Mouse (Mus musculus): Measurements from ENCODE around the gene Slc24a1. TPM values are rescaled to one million over a fixed set of nuclear protein-coding genes. Genes with fewer than 3 reads are reported as not detected.
"Not testable (repeated sequence)": the region's sequence is repeated elsewhere in the genome, so short reads cannot be mapped to it uniquely, and the experiment has no call there.

The Slc24a1 gene
- total RNA-seq (2021), result under 1 TPM in 1 of 2 experiments, not detected in 1; 0.10 TPM
- long read RNA-seq, experiment 1, result 0 reads
- long read RNA-seq, experiment 2, result 0 reads

- DNase-seq (ENCODE audit: low spot score in 2 of 2), result no peak
- Histone ChIP-seq H3K4me3 (no peak within 1 kb of the TSS), H3K27ac (no peak within 1 kb of the TSS)
- no peak for TF ChIP-seq CTCF (conservative IDR thresholded peaks at IDR 0.05)
These were observed at the start of gene Slc24a1 for GRCm38 (mm10) chr9:64951161-64951657. Slc24a1 (minus strand) TSS chr9:64951607.

GRCm38 (mm10) chr9:64995464-64995863, 44.1 kb upstream of the Slc24a1 start:
- not testable (repeated sequence) for DNase-seq (ENCODE audit: low spot score in 2 of 2); H3K4me3 ChIP-seq; H3K27ac ChIP-seq
- TF ChIP-seq CTCF (conservative IDR thresholded peaks at IDR 0.05), result peak; percentile 69

GRCm38 (mm10) chr9:64990291-64990690, 38.9 kb upstream of the Slc24a1 start:
- Histone ChIP-seq H3K27ac (no peak overlapping the region), H3K4me3 (no peak overlapping the region)
- no peak for DNase-seq (ENCODE audit: low spot score in 2 of 2)
- no peak for TF ChIP-seq CTCF (conservative IDR thresholded peaks at IDR 0.05)

DNA sequence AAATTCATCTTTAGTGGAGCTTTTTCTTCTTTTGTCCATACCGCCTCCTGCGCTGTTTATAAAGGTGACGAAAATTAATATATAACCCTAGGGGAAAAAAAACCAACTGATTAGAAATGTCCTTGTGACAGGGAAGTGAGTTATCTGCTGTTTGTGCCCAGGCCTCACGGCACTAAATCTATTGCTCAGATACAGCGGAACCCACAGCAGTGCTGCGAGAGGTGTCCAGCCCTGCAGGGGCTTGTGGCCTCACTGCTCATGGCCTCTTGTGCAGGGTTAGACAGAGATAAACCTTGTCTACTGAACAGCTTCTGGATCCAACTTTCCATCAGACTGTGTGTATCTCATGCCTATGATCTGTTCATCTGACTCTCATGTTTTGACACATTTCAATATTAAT, 37.0 kb upstream of the Slc24a1 start:
- TF ChIP-seq CTCF (conservative IDR thresholded peaks at IDR 0.05), result no peak
- no peak overlapping the region for H3K4me3 ChIP-seq
- no peak for DNase-seq (ENCODE audit: low spot score in 2 of 2)
- H3K27ac ChIP-seq, result no peak overlapping the region

GRCm38 (mm10) chr9:64987651-64988050, 36.2 kb upstream of the Slc24a1 start:
- Histone ChIP-seq H3K4me3 (no peak overlapping the region), H3K27ac (no peak overlapping the region)
- no peak for TF ChIP-seq CTCF (conservative IDR thresholded peaks at IDR 0.05)
- DNase-seq (ENCODE audit: low spot score in 2 of 2), result no peak

GRCm38 (mm10) chr9:64985807-64986206, 34.4 kb upstream of the Slc24a1 start:
- DNase-seq (ENCODE audit: low spot score in 2 of 2), result no peak

GRCm38 (mm10) chr9:64985037-64985794, 33.8 kb upstream of the Slc24a1 start:
- DNase-seq (ENCODE audit: low spot score in 2 of 2), result peak in 1 of 2 experiments; percentile 35
- Histone ChIP-seq H3K4me3 (no peak overlapping the region), H3K27ac (peak overlapping the region; percentile 36; the same call in 1 of the 2 replicates)
- TF ChIP-seq CTCF (conservative IDR thresholded peaks at IDR 0.05), result no peak

More at GRCm38 (mm10) chr9:64985807-64986206, 34.4 kb upstream of the Slc24a1 start:
- H3K4me3 ChIP-seq, result no peak overlapping the region
- H3K27ac ChIP-seq, result peak overlapping the region; percentile 36; the same call in 1 of the 2 replicates
- TF ChIP-seq CTCF (conservative IDR thresholded peaks at IDR 0.05), result no peak

DNA sequence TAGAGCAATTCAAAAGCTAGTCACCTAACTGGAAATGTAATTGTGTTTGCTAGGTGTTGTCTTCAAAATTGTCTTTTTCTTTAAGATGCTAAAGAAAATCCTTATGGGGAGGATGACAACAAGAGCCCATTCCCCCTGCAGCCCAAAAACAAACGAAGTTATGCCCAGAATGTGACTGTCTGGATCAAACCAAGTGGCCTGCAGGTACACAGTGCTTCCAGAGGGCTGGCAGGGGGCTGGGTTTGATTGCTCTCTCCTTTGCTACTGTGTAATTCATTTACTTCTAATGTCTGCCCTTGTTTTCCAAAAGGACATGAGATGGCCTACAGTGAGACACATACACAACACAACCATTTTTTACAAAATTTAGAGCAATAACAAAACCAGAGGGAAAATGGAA, 30.5 kb upstream of the Slc24a1 start:
- Histone ChIP-seq H3K4me3 (no peak overlapping the region), H3K27ac (no peak overlapping the region)
- TF ChIP-seq CTCF (conservative IDR thresholded peaks at IDR 0.05), result no peak
- DNase-seq (ENCODE audit: low spot score in 2 of 2), result no peak

DNA sequence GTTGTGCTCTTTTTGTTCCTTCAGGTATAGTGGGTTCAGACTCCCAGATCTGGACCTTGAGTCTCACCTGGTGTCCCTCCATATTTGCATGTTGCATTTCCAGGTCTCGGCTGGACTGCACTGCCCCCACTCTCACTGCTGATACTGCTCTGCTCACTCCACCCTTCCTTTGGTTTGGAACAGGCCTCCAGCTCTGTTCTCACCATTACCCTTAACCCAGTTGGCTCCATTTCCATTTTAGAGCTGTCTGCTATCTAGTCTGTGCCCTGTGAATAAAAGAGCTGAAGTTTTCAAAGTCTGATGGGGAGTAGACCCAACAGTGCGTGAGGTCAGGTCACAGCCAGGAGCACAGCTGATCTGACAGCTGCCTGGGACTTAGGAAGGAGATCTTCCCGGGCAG, 29.1 kb upstream of the Slc24a1 start:
- no peak for TF ChIP-seq CTCF (conservative IDR thresholded peaks at IDR 0.05)
- no peak for DNase-seq (ENCODE audit: low spot score in 2 of 2)
- Histone ChIP-seq H3K27ac (no peak overlapping the region), H3K4me3 (no peak overlapping the region)

GRCm38 (mm10) chr9:64960978-64961320, 9.5 kb upstream of the Slc24a1 start:
- no peak for TF ChIP-seq CTCF (conservative IDR thresholded peaks at IDR 0.05)
- H3K4me3 ChIP-seq, result peak overlapping the region; percentile 95
- peak overlapping the region; percentile 95 for H3K27ac ChIP-seq
- DNase-seq (ENCODE audit: low spot score in 2 of 2), result no peak

- DNase-seq (ENCODE audit: low spot score in 2 of 2), result peak; percentile 94 to 98
- Histone ChIP-seq H3K27ac (peak within 1 kb of the TSS; percentile 95), H3K4me3 (peak within 1 kb of the TSS; percentile 95)
- TF ChIP-seq CTCF (conservative IDR thresholded peaks at IDR 0.05), result peak; percentile 88
These were observed 8.9 kb upstream of the Slc24a1 start, which contains the start of gene Ints14 for GRCm38 (mm10) chr9:64960117-64960977. Ints14 (plus strand) TSS chr9:64960905.

DNA sequence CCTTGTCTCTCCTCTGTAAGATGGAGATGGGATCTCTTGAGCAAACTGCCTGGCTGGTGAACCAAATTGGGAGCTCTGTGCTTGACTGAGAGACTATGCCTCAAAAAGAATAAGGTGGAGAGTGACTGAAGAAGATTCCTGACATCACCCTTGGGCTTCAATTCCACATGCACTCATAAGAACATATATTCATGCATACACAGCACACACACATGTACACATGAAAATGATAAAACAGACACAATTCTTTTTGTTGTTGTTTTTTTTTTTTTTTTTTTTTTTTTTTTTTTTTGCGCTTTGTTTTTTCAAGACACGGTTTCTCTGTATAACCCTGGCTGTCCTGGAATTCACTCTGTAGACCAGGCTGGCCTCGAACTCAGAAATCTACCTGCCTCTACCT, 5.9 kb upstream of the Slc24a1 start:
- Histone ChIP-seq H3K27ac (peak overlapping the region; percentile 65; the same call in 1 of the 2 replicates), H3K4me3 (no peak overlapping the region)
- no peak for TF ChIP-seq CTCF (conservative IDR thresholded peaks at IDR 0.05)
- DNase-seq (ENCODE audit: low spot score in 2 of 2), result no peak

GRCm38 (mm10) chr9:64956337-64956736, 4.9 kb upstream of the Slc24a1 start:
- TF ChIP-seq CTCF (conservative IDR thresholded peaks at IDR 0.05), result no peak
- H3K27ac ChIP-seq, result peak overlapping the region; percentile 65
- H3K4me3 ChIP-seq, result peak overlapping the region; percentile 21
- DNase-seq (ENCODE audit: low spot score in 2 of 2), result no peak

Measured in layer of hippocampus, adult 2 months (tissue).